Comparison of ENCODE assay signal across 9 mouse cellular contexts in the genomic region with DNA sequence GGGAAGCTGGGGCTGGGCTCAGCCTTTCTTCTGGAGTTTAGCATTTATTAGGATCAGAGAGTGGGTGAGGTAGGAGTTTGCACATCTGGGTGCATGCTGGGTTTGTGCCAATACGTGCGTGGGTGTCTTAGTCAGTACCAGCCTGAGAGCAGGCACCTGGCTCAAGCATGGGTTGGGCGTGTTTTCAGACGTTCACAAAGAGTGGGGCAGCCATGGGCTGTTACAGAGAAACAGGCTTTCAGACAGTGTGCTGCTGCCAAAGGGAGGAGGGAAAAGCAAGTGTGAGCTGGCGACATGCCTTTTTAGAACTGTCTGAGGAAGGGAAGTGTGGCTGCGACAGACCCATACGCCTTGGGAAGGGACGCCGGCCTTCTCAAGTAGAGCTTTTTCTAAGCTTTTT. TPM values are rescaled to one million over a fixed set of nuclear protein-coding genes. Genes with fewer than 3 reads are reported as not detected.
DNase-seq lines count a peak whose midpoint lies in the region; ATAC-seq and TF ChIP-seq lines count a peak whose summit lies in the region.
"Had no signal": no experiment of that assay in that cellular context is flagged by ENCODE, and none has a peak within 500 bp of the region (broad histone marks: within the 10 kb centered on the region; RNA-seq: fewer than 3 reads in every experiment).

No protein-coding gene starts in this region.

- no peak overlapping the region for H3K9ac ChIP-seq in intestine, embryonic 14.5 days (ENCODE audit: low read length)
- no peak overlapping the region for H3K9ac ChIP-seq in intestine, postnatal 0 days (ENCODE audit: low read depth, low read length)
- H3K9ac ChIP-seq in intestine, embryonic 16.5 days (ENCODE audit: low read depth, low read length): 0 out of 2 replicates have a peak overlapping the region, but pooled peaks have one; percentile 42
- H3K9ac ChIP-seq in limb, embryonic 15.5 days: no peak overlapping the region
- H3K9ac ChIP-seq in midbrain, embryonic 11.5 days (ENCODE audit: low read length): no peak overlapping the region

- no peak overlapping the region for H3K4me3 ChIP-seq in intestine, embryonic 14.5 days (ENCODE audit: low read depth, low read length)
- H3K4me3 ChIP-seq in intestine, postnatal 0 days (ENCODE audit: low read depth, low read length): no peak overlapping the region
- no peak overlapping the region for H3K4me3 ChIP-seq in intestine, embryonic 16.5 days (ENCODE audit: low read length)
- H3K4me3 ChIP-seq in limb, embryonic 15.5 days: no peak overlapping the region
- no peak overlapping the region for H3K4me3 ChIP-seq in midbrain, embryonic 11.5 days (ENCODE audit: low read depth, low read length)
- H3K4me3 ChIP-seq: erythroblast, embryonic 14.5 days had no signal

- WGBS in intestine, embryonic 14.5 days: 64% methylated on average over 9 of the region's 9 CpGs
- 58% methylated on average over 9 of the region's 9 CpGs for WGBS in intestine, postnatal 0 days
- WGBS in intestine, embryonic 16.5 days: 52% methylated on average over 9 of the region's 9 CpGs
- WGBS in limb, embryonic 15.5 days: 37% methylated on average over 9 of the region's 9 CpGs
- WGBS in midbrain, embryonic 11.5 days: 79% methylated on average over 9 of the region's 9 CpGs

- H3K4me1 ChIP-seq in intestine, embryonic 14.5 days (replicated peaks; ENCODE audit: control insufficient read depth, insufficient read depth, low read length): peaks cover 4% of the 10 kb centered on the region; the same call in 1 of the 2 replicates
- peaks cover 6% of the 10 kb centered on the region for H3K4me1 ChIP-seq in intestine, postnatal 0 days (replicated peaks; ENCODE audit: control insufficient read depth, insufficient read depth, low read length)
- peaks cover 15% of the 10 kb centered on the region for H3K4me1 ChIP-seq in intestine, embryonic 16.5 days (ENCODE audit: control insufficient read depth, insufficient read depth, low read length)
- H3K4me1 ChIP-seq in limb, embryonic 15.5 days: peaks cover 21% of the 10 kb centered on the region
- H3K4me1 ChIP-seq in midbrain, embryonic 11.5 days (ENCODE audit: control insufficient read depth, insufficient read depth, low read length): no peaks in the 10 kb centered on the region

- no peak overlapping the region for H3K4me2 ChIP-seq in intestine, embryonic 14.5 days (ENCODE audit: low read length)
- H3K4me2 ChIP-seq in intestine, postnatal 0 days (replicated peaks; ENCODE audit: low read depth): no peak overlapping the region
- H3K4me2 ChIP-seq in intestine, embryonic 16.5 days (ENCODE audit: low read depth, low read length): no peak overlapping the region
- H3K4me2 ChIP-seq in limb, embryonic 15.5 days: no peak overlapping the region
- H3K4me2 ChIP-seq in midbrain, embryonic 11.5 days: no peak overlapping the region

- ATAC-seq in intestine, embryonic 14.5 days (replicated peaks; ENCODE audit: low FRiP score, low TSS enrichment, low read depth): no peak; the same call in 1 of the 2 replicates
- ATAC-seq in intestine, postnatal 0 days: no peak
- ATAC-seq in intestine, embryonic 16.5 days: peak; percentile 30; the same call in 1 of the 2 replicates
- peak; percentile 71 for ATAC-seq in limb, embryonic 15.5 days (ENCODE audit: insufficient number of reproducible peaks, low FRiP score, low TSS enrichment, low read depth)
- ATAC-seq in midbrain, embryonic 11.5 days (ENCODE audit: low FRiP score): no peak

- H3K36me3 ChIP-seq in intestine, embryonic 14.5 days (ENCODE audit: control insufficient read depth, insufficient read depth, low read length): no peaks in the 10 kb centered on the region
- no peaks in the 10 kb centered on the region for H3K36me3 ChIP-seq in intestine, postnatal 0 days (ENCODE audit: control insufficient read depth, insufficient read depth)
- H3K36me3 ChIP-seq in intestine, embryonic 16.5 days (ENCODE audit: control insufficient read depth, insufficient read depth, low read length): no peaks in the 10 kb centered on the region
- H3K36me3 ChIP-seq in limb, embryonic 15.5 days: no peaks in the 10 kb centered on the region
- no peaks in the 10 kb centered on the region for H3K36me3 ChIP-seq in midbrain, embryonic 11.5 days (ENCODE audit: control insufficient read depth, insufficient read depth, low read length)

- H3K9me3 ChIP-seq in intestine, embryonic 14.5 days (ENCODE audit: control insufficient read depth, low read length): no peaks in the 10 kb centered on the region
- no peaks in the 10 kb centered on the region for H3K9me3 ChIP-seq in intestine, postnatal 0 days (ENCODE audit: control insufficient read depth)
- no peaks in the 10 kb centered on the region for H3K9me3 ChIP-seq in intestine, embryonic 16.5 days (ENCODE audit: control insufficient read depth, low read length)
- H3K9me3 ChIP-seq in limb, embryonic 15.5 days: no peaks in the 10 kb centered on the region
- no peaks in the 10 kb centered on the region for H3K9me3 ChIP-seq in midbrain, embryonic 11.5 days (ENCODE audit: control insufficient read depth, low read length)

- no peak for TF ChIP-seq CTCF in intestine, postnatal 0 days (IDR thresholded peaks at IDR 0.05; ENCODE audit: low read depth)

- peak overlapping the region; percentile 57; the same call in 1 of the 2 replicates for H3K27ac ChIP-seq in intestine, embryonic 14.5 days (ENCODE audit: low read depth)
- H3K27ac ChIP-seq in intestine, postnatal 0 days (ENCODE audit: low read depth, low read length): no peak overlapping the region
- peak overlapping the region; percentile 42 for H3K27ac ChIP-seq in intestine, embryonic 16.5 days (ENCODE audit: low read length)
- H3K27ac ChIP-seq in limb, embryonic 15.5 days: peak overlapping the region; percentile 78
- no peak overlapping the region for H3K27ac ChIP-seq in midbrain, embryonic 11.5 days (ENCODE audit: low read depth, low read length)

- no peaks in the 10 kb centered on the region for H3K27me3 ChIP-seq in intestine, embryonic 14.5 days (replicated peaks; ENCODE audit: control insufficient read depth, insufficient read depth, low read length)
- no peaks in the 10 kb centered on the region for H3K27me3 ChIP-seq in intestine, postnatal 0 days (replicated peaks; ENCODE audit: control insufficient read depth, insufficient read depth, low read length)
- no peaks in the 10 kb centered on the region for H3K27me3 ChIP-seq in intestine, embryonic 16.5 days (replicated peaks; ENCODE audit: control insufficient read depth, insufficient read depth, low read length)
- no peaks in the 10 kb centered on the region for H3K27me3 ChIP-seq in limb, embryonic 15.5 days
- H3K27me3 ChIP-seq in midbrain, embryonic 11.5 days (ENCODE audit: control insufficient read depth, insufficient read depth, low read length): no peaks in the 10 kb centered on the region

- DNase-seq in intestine, embryonic 14.5 days (ENCODE audit: low spot score): no peak
- DNase-seq in frontal cortex, postnatal 10 days (ENCODE audit: low spot score in 2 of 2): peak; percentile 60 to 62
- DNase-seq in right cerebral cortex, postnatal 25 days: peak; percentile 55
- DNase-seq in midbrain, embryonic 11.5 days (ENCODE audit: low spot score, missing footprints): no peak
- DNase-seq in yolk sac, embryonic 10.5 days (ENCODE audit: low spot score): no peak

RNA-seq across cellular contexts. Expression of gene Sema4c, which starts 45.2 kb away (rescaled TPM):
- 2.8 and 2.9 TPM in 2 replicates for polyA plus RNA-seq in intestine, embryonic 14.5 days (2014; fragmentation: Nextera tagmentation; extraction: Ambion mirVana)
- polyA plus RNA-seq in intestine, postnatal 0 days (2015; fragmentation: Nextera tagmentation; extraction: Ambion mirVana): 3.5 and 3.9 TPM in 2 replicates
- polyA plus RNA-seq in intestine, embryonic 16.5 days (2015; fragmentation: Nextera tagmentation; extraction: Ambion mirVana): 7.4 and 7.9 TPM in 2 replicates
- polyA plus RNA-seq in limb, embryonic 15.5 days (2015; fragmentation: Nextera tagmentation; extraction: Ambion mirVana): 15.4 and 18.1 TPM in 2 replicates
- polyA plus RNA-seq in midbrain, embryonic 11.5 days (2014; fragmentation: Nextera tagmentation; extraction: Ambion mirVana): 3.1 and 3.4 TPM in 2 replicates

RNA-seq across cellular contexts. Expression of gene Ankrd39, which starts 56.1 kb away (rescaled TPM):
- 25.7 and 28.6 TPM in 2 replicates for polyA plus RNA-seq in intestine, embryonic 14.5 days (2014; fragmentation: Nextera tagmentation; extraction: Ambion mirVana)
- polyA plus RNA-seq in intestine, postnatal 0 days (2015; fragmentation: Nextera tagmentation; extraction: Ambion mirVana): 15.0 and 18.5 TPM in 2 replicates
- polyA plus RNA-seq in intestine, embryonic 16.5 days (2015; fragmentation: Nextera tagmentation; extraction: Ambion mirVana): 23.6 and 26.8 TPM in 2 replicates
- 21.7 and 24.0 TPM in 2 replicates for polyA plus RNA-seq in limb, embryonic 15.5 days (2015; fragmentation: Nextera tagmentation; extraction: Ambion mirVana)
- 12.3 and 14.0 TPM in 2 replicates for polyA plus RNA-seq in midbrain, embryonic 11.5 days (2014; fragmentation: Nextera tagmentation; extraction: Ambion mirVana)

Comparison
In these comparisons a context has a peak if more than half of its experiments do, and no peak if none do; other contexts are left out.
1. ATAC-seq: peak in intestine, embryonic 16.5 days (single experiment) and limb, embryonic 15.5 days (single experiment); none in intestine, embryonic 14.5 days (single experiment), intestine, postnatal 0 days (single experiment) and midbrain, embryonic 11.5 days (single experiment).
2. H3K27ac ChIP-seq: peak in intestine, embryonic 14.5 days (single experiment), intestine, embryonic 16.5 days (single experiment) and limb, embryonic 15.5 days (single experiment); none in intestine, postnatal 0 days (single experiment) and midbrain, embryonic 11.5 days (single experiment).
3. DNase-seq: peak in frontal cortex, postnatal 10 days (2 of 2) and right cerebral cortex, postnatal 25 days (single experiment); none in intestine, embryonic 14.5 days (single experiment), midbrain, embryonic 11.5 days (single experiment) and yolk sac, embryonic 10.5 days (single experiment).